Mouse (Mus musculus) midbrain, embryonic 14.5 days (tissue): ENCODE data around the gene Ndufc1. TPM values are rescaled to one million over a fixed set of nuclear protein-coding genes. Genes with fewer than 3 reads are reported as not detected.

Experiments
- ATAC-seq: fragments of 200-750 bp; cut with Nextera tagmentation; 2 replicates; pipeline ENCODE4 v1.8.0; 2017; ENCODE audit warnings: moderate number of reproducible peaks, moderate library complexity; ENCODE audit not compliant: low FRiP score, low TSS enrichment
- DNase-seq: peaks from one replicate; pipeline ENCODE4 v3.0.0-alpha.2; 2015
- H3K27ac ChIP-seq: fragments of 300-500 bp; sonication (generic); replicated peaks from 2 replicates; pipeline ENCODE4 v1.5.1; 2014; ENCODE audit warnings: mild to moderate bottlenecking, low read depth, low read length, moderate library complexity
- H3K27me3 ChIP-seq: fragments of 300-500 bp; sonication (generic); 2 replicates; pipeline ENCODE4 v1.6.1; 2014; ENCODE audit warnings: low read length, control low read depth, mixed read lengths; ENCODE audit not compliant: control insufficient read depth, insufficient read depth
- H3K36me3 ChIP-seq: fragments of 300-500 bp; sonication (generic); 2 replicates; pipeline ENCODE4 v1.6.1; 2014; ENCODE audit warnings: low read length, control low read depth; ENCODE audit not compliant: control insufficient read depth, insufficient read depth
- H3K4me1 ChIP-seq: fragments of 300-500 bp; sonication (generic); 2 replicates; pipeline ENCODE4 v1.6.1; 2014; ENCODE audit warnings: mild to moderate bottlenecking, antibody characterized with exemption, low read length, control low read depth; ENCODE audit not compliant: control insufficient read depth, insufficient read depth
- H3K4me2 ChIP-seq: fragments of 300-500 bp; sonication (generic); 2 replicates; pipeline ENCODE4 v1.6.1; 2014; ENCODE audit warnings: mild to moderate bottlenecking, low read length, moderate library complexity
- H3K4me3 ChIP-seq: fragments of 300-500 bp; sonication (generic); replicated peaks from 2 replicates; pipeline ENCODE4 v1.5.1; 2014; ENCODE audit warnings: low read depth, low read length
- H3K9ac ChIP-seq: fragments of 300-500 bp; sonication (generic); replicated peaks from 2 replicates; pipeline ENCODE4 v1.6.1; 2014; ENCODE audit warnings: mild to moderate bottlenecking, low read length, moderate library complexity
- H3K9me3 ChIP-seq: fragments of 300-500 bp; sonication (generic); 2 replicates; pipeline ENCODE4 v1.6.1; 2016; ENCODE audit warnings: low read length, control low read depth, mixed read lengths; ENCODE audit not compliant: control insufficient read depth
- WGBS: fragments of 180-500 bp; shearing (Covaris S2); extraction: QIAGEN DNeasy Blood & Tissue Kit; methylation state at CpG from one replicate; pipeline ENCODE4 v1.1.7; 2014; 5-methylcytosine and 5-hydroxymethylcytosine counted together
- polyA plus RNA-seq: library from polyadenylated mRNA; unstranded; fragments of >200 nt; fragmentation: Nextera tagmentation; extraction: Ambion mirVana; gene quantifications from 2 replicates; pipeline ENCODE4 v1.2.1, GENCODE M21; 2014

Ndufc1 gene
- polyA plus RNA-seq, 1 experiment from 2014 or later = 796 TPM

DNA sequence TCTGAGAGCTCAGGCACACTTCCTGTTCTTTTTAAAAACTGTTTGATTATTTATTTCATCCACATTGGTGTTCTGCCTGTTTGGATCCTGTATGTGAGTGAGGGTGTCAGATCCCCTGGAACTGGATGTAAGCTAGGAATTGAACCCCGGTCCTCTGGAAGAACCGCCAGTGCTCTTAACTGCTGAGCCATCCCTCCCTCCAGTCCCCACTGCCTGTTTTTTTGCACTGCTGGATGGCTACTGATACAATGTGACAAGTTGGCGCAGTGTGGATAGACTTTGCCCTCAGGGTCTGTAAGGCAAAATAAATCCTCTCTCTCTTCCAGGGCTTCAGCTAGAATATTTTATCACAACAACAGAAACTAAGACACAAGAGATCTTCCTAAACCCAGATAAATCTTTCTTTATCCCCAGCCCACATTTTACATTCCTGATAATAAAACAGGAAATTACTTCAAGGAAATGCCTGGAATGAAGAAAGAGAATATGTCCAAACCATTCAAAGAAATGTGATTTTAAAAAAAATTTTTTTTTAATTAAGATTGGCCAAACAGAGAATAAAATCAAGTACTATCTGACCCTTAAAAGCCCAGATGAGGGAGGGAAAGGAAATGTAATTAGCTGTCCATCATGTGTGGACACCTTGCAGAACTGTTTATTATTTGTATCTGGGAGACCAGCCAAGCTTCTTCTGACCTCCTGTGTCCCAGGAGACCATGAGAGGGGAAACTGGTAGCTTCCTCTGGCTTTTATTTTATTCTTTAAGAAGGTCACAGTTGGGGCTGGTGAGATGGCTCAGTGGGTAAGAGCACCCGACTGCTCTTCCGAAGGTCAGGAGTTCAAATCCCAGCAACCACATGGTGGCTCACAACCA, 28.8 kb downstream of the Ndufc1 start:
- no peak overlapping the region for H3K27ac ChIP-seq
- no peak overlapping the region for H3K9ac ChIP-seq
- H3K4me1 ChIP-seq = no peaks in the 10 kb centered on the region
- no peaks in the 10 kb centered on the region for H3K36me3 ChIP-seq
- no peak overlapping the region for H3K4me2 ChIP-seq
- peak; percentile 44 for DNase-seq
- H3K4me3 ChIP-seq = no peak overlapping the region
- ATAC-seq = no peak
- no peaks in the 10 kb centered on the region for H3K9me3 ChIP-seq
- H3K27me3 ChIP-seq = no peaks in the 10 kb centered on the region
- 73% methylated on average over 5 of the region's 5 CpGs for WGBS

- H3K4me2 ChIP-seq = peak overlapping the region; percentile 43; the same call in 1 of the 2 replicates
- H3K9me3 ChIP-seq = no peaks in the 10 kb centered on the region
- ATAC-seq (no peak), DNase-seq (no peak)
- H3K36me3 ChIP-seq = no peaks in the 10 kb centered on the region
- H3K27ac ChIP-seq = no peak overlapping the region
- WGBS = 87% methylated on average over 3 of the region's 3 CpGs
- no peak overlapping the region for H3K4me3 ChIP-seq
- H3K9ac ChIP-seq = no peak overlapping the region
- H3K27me3 ChIP-seq = no peaks in the 10 kb centered on the region
- H3K4me1 ChIP-seq = no peaks in the 10 kb centered on the region
Observed at GRCm38 (mm10) chr3:51378665-51378946, 30.2 kb downstream of the Ndufc1 start.

DNA sequence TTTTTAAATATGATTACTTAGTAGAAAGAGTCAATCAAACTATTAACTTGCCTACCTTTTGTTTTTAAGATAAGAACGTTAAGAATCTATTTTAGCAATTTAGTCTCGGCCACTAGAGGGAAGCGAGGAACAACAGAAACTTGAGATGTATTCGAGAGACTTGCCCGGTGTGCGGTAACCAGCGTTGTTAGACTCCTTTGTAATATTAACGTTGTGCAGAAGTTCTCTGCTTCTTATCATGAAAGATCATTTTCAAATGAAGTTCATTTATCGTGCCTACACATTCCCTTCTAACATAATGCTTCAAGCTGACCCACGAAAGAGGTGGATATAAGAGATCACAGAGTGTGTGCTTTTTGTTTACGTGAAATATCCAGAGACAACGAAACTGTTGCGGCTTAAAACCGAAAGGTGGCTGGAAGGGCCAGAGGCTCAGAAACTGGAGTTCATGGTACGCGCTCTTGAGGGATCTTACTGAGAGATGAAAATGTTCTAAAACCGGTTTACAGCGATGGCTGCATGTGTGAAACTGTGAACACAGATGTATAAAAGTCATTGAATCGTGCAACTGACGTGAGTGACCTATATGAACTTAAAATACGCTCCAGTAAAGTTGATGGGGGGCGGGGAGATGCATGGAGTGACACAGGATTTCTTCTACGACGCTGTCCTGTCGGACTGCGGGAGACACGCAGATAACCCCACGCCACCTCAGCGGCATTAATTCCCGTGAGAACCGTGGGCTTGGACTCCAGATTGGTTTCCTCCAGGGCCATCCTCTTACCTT, 30.7 kb downstream of the Ndufc1 start:
- WGBS = 47% methylated on average over 31 of the region's 31 CpGs
- Histone ChIP-seq H3K9ac (no peak overlapping the region), H3K27me3 (no peaks in the 10 kb centered on the region), H3K4me3 (no peak overlapping the region; the same call in 1 of the 2 replicates), H3K4me2 (peak overlapping the region; percentile 43), H3K27ac (no peak overlapping the region), H3K4me1 (no peaks in the 10 kb centered on the region), H3K36me3 (no peaks in the 10 kb centered on the region), H3K9me3 (no peaks in the 10 kb centered on the region)
- peak; percentile 76 for DNase-seq
- ATAC-seq = no peak

DNA sequence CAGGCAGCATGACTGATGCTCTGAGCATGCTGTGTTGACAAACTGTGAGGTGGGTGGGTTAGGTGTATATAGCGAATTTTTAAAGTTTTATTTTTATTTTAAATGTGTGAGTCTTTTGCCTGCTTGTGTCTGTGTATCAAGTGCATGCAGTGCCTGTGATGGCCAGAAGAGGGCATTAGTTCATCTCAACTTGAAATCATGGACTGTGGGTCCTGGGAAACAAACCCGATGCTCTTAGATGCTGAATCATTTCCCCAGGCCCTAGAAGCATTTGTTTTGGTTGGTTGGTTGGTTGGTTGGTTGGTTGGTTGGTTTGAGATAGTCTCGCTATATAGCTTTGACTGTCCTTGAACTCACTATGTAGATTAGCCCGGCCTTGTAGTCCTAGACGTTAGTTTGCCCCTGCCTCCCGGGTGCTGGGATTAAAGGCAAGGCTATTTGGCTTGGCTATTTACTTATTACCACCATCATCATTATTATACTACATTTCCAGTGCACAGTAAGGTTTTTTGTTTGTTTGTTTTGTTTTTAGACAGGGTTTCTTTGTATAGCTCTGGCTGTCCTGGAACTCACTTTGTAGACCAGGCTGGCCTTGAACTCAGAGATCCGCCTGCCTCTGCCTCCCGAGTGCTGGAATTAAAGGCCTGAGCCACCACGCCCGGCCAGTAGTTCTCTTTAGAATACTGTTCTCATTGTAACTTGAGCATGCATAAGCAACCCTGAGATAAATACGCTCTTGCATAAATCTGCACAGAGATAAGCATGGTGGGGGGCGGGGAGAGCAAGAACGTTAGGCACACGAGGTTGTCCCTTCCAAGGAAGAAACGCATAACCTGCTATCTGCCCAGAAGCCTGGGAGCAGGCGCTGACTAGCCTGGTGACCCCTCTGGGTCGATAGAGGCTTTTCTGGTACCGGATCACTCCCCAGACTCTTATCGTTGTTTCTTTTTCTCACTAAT, 33.2 kb downstream of the Ndufc1 start:
- DNase-seq = no peak
- ATAC-seq = no peak
- 85% methylated on average over 19 of the region's 19 CpGs for WGBS
- Histone ChIP-seq H3K27ac (no peak overlapping the region), H3K9ac (no peak overlapping the region), H3K27me3 (no peaks in the 10 kb centered on the region), H3K4me1 (no peaks in the 10 kb centered on the region), H3K4me3 (no peak overlapping the region), H3K36me3 (no peaks in the 10 kb centered on the region), H3K4me2 (no peak overlapping the region), H3K9me3 (no peaks in the 10 kb centered on the region)

GRCm38 (mm10) chr3:51373544-51373943, 35.2 kb downstream of the Ndufc1 start:
- H3K4me2 ChIP-seq = no peak overlapping the region
- H3K4me1 ChIP-seq = no peaks in the 10 kb centered on the region
- ATAC-seq (no peak), DNase-seq (no peak)
- H3K4me3 ChIP-seq = no peak overlapping the region
- H3K9me3 ChIP-seq = no peaks in the 10 kb centered on the region
- no peak overlapping the region for H3K9ac ChIP-seq
- no peaks in the 10 kb centered on the region for H3K36me3 ChIP-seq
- 66% methylated on average over 5 of the region's 5 CpGs for WGBS
- no peaks in the 10 kb centered on the region for H3K27me3 ChIP-seq
- no peak overlapping the region for H3K27ac ChIP-seq

DNA sequence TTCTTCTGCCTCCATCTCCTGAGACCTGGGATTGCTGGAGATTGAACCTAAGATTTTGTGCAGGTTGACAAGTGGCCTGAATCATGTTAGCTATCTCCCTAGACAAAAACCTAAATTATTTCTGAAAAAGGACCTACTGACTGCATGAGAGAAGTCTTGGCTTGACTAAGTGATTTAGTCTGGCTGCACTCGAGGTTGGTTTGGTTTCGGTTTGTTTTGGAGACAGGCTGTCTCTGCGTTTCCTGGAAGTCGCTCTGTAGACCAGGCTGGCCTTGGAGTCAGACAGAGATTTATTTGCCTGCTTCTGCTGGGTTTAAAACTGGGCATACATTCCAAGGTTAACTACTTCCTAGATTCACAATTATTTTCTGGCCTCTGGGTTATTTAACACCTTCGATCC, 35.9 kb downstream of the Ndufc1 start:
- no peaks in the 10 kb centered on the region for H3K4me1 ChIP-seq
- H3K4me2 ChIP-seq = no peak overlapping the region
- WGBS = 84% methylated on average over 5 of the region's 5 CpGs
- no peak for ATAC-seq
- H3K27ac ChIP-seq = no peak overlapping the region
- H3K27me3 ChIP-seq = no peaks in the 10 kb centered on the region
- H3K4me3 ChIP-seq = no peak overlapping the region
- no peaks in the 10 kb centered on the region for H3K9me3 ChIP-seq
- H3K36me3 ChIP-seq = no peaks in the 10 kb centered on the region
- DNase-seq = no peak
- H3K9ac ChIP-seq = no peak overlapping the region

- no peak overlapping the region for H3K4me2 ChIP-seq
- H3K27me3 ChIP-seq = no peaks in the 10 kb centered on the region
- 80% methylated on average over 2 of the region's 2 CpGs for WGBS
- DNase-seq (no peak), ATAC-seq (no peak)
- H3K27ac ChIP-seq = no peak overlapping the region
- no peak overlapping the region for H3K4me3 ChIP-seq
- no peak overlapping the region for H3K9ac ChIP-seq
- no peaks in the 10 kb centered on the region for H3K36me3 ChIP-seq
- no peaks in the 10 kb centered on the region for H3K9me3 ChIP-seq
- no peaks in the 10 kb centered on the region for H3K4me1 ChIP-seq
Observed at GRCm38 (mm10) chr3:51371826-51372225, 37.0 kb downstream of the Ndufc1 start.

DNA sequence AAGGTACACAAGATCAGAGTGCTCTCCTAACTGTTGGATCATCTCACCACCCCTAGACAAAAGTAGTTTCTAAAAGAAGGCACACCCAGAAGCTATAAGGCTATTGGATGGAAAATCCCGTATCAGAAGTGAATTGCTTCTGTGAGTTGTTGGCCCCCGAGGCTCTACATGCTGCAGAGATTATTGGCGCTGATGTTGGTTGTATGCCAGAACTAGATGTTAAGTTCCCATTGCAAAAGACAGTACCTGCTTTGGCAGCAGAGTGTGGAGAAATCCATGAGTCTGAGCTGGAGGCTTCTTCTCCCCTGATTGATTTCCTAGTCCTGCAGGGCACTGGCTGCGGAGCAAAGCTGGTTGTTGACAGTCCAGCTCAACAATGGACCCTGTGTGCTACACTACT, 40.8 kb downstream of the Ndufc1 start:
- Histone ChIP-seq H3K9me3 (no peaks in the 10 kb centered on the region), H3K27me3 (0 out of 2 replicates have a peak, but pooled peaks cover 4% of the 10 kb centered on the region), H3K4me1 (no peaks in the 10 kb centered on the region; the same call in 1 of the 2 replicates), H3K4me2 (no peak overlapping the region), H3K36me3 (no peaks in the 10 kb centered on the region), H3K9ac (no peak overlapping the region), H3K27ac (no peak overlapping the region), H3K4me3 (no peak overlapping the region)
- ATAC-seq (no peak), DNase-seq (no peak)
- WGBS = 84% methylated on average over 4 of the region's 4 CpGs
